Mouse (Mus musculus) bone marrow macrophage, adult 2 months (primary cell): ENCODE results near the gene Ckmt2.

Experiments
- CTCF ChIP-seq: IDR thresholded peaks from 2 replicates; pipeline ENCODE4 v1.5.1; 2012; ENCODE audit warnings: low read depth, mild to moderate bottlenecking, low read length, moderate library complexity
- POLR2A ChIP-seq: IDR thresholded peaks from 2 replicates; pipeline ENCODE4 v1.6.1; 2012; ENCODE audit warnings: mild to moderate bottlenecking, low read depth, low read length, borderline replicate concordance

DNA sequence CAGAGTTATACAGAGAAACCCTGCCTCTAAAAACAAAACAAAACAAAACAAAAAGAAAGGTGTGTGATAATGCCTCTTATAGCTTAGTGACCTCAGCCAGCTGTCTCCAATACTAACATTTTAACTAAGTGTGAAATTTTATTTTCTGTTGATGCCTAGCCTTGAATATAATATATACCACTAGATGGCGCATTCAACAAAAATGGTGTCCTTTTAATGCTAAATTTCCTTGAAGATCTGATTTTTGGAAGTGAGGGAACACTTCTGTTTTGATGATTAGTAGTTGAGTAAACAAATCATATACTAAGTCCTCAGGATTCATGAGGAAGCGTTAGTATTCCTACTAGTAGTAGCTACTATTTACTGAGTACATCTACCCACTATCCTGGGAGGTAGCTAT is 67.2 kb downstream of the Ckmt2 start:
- TF ChIP-seq POLR2A (no peak), CTCF (no peak)
